Mouse (Mus musculus) kidney, adult 9 months (tissue): ENCODE results near the gene Chka.

Source experiments
- DNase-seq: peaks from one replicate; pipeline ENCODE4 v3.0.0; 2022

Gene Chka

DNA sequence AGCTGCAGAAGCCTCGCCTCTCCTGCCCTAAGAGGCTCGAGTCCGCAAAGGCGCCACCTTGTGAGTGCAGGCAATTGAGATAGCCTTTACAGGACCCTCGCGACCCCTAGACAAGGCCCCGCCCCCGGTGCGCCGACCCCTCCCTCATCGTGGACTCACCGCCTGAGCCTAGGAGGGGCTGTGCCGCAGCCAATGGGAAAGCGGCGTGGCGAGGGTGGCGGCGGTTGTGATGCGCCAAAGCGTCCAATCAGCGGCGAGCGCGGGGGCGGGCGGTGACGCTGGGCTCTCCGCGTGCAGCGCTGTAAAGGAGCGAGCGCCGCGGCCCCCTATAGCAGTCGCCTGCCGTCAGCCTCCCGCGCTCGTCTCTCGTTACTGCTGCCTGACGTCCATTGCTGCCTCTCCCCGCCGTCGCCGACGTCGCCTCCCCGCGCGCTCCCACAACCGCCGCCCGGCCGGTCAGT, at the start of gene Chka:
Gene Chka, plus strand, starts transcription at position 272 of the 461 bp plus-strand sequence.
- DNase-seq: peak; percentile 96

DNA sequence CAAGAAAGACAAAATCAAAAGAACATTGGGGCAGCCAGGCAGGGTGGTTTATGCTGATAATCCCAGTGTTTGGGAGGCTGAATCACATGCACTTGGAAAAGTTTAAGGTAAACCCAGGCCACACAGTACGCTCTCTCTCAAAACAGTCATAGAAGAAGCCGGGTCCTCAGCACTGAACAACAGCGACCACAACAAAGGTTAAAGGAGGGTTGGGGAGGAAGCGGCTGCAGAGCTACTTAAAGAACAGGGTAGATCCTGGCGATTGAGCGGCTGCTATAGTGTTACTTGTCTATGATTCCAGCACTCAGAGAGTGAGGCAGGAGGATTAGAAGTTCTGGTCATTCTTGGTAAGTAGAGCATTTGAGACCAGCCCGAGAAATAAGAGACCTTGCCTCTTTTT, 46.0 kb upstream of the Chka start:
- no peak for DNase-seq

DNA sequence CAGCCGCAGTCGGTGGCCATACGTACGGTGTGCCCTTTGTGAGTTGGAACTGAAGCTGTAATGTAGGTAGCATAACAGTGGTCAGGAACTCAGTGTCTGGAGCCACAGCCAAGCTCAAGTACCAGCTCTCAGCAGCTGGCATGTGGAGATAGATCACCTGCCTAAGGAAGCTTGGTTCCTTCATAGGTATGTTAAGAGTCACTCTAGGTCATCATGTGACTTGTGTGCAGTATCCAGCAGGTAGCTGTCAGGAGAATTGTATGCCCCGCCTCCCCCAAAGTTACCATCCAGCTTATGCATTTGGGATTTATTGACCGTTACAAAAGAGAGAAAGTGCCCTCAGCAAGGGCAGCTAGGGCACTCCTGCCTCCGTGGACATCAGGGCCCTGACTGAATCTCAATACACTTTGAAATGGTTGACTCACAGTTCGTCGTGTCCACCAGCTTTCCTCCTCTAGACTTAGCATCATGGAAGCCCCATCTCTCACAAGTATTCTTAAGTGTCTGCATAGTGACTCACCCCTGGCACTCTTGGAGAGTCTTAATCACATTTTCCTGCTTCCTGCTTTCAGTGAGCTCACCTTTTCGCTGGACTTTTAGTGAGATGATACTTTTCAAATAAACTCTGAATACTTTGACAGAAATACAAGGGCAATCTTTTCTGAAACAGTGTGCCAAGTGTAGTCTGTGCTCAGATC, 40.9 kb upstream of the Chka start:
- DNase-seq: peak; percentile 40

DNA sequence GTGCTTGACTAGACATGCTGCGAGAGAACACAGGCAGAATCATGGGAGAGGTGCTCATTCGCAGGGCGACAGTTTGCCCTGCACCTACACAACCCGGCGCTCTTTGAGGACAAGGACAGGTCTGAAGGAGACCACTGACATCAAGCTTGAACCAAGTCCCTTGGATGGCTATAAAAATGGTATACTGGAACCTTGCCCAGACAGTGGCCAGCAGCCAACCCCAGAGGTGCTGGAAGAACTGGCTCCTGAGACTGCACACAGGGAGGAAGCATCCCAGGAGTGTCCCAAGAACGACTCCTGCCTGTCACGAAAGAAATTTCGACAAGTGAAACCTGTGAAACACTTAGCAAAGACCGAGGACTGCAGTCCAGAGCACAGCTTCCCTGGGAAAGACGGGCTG, 37.1 kb upstream of the Chka start:
- DNase-seq: peak; percentile 67

DNA sequence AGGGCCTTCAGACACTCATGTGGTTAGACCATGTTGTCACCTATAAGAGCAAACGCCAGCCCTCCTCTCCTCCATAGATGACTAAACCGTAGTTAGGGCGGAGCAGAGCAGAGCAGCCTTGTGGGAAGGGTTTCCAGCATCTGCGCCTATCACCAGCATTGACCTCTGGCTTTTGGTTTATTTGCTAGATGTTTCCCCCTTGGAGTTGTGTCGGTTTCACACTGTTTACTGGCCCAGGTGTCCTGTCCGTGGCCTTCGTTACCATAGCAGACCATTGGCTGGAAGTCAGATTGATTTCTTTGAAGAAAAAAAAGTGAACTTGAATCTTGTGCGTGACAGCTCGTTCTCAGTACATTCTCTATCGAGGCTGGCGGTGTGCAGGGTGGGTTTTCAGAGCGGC, 35.7 kb upstream of the Chka start:
- no peak for DNase-seq

DNA sequence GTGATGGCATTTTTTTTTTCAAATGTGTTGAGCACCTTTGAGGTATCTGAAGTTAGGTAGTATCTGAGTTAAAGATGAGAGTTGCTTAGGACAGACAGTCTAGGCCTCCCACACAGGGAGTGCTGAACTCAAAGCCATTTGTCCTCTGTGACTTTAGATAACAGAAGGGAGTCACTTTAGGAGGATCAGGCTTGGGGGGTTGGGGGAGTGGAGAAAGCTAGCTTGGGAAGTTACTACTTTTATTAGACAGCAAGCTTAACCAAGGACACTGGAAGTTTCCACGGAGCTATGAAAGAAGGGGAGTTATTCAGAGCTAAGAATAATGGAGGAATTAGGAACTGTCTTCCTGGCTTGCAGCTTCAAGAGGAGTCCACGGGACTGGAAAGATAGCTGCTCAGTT, 32.5 kb upstream of the Chka start:
- DNase-seq: no peak

DNA sequence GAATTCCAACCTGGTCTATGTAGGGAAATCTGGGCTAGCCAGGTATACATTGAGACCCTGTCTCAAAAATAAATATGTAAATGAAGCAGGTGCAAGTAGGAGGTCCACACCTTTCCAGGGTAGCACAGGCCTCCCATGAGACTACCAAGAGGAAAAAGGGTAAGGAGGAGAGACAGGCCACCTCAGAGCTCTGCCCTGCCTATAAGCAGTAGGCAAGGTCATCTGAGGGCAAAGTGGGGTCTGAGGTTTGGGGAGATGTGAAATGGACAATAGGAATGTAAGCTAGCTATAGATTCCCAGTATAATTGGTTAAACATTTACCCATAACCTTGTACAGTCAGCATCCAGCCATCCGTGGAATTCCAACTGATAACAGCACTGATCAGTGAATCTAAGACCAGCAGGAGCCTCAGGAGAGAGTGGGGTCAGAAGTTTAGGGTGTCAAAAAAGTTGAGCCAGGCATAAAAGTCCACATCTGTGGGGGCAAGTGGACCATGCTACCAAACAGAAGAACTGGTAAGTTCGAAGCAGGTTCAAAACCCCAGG, 31.6 kb upstream of the Chka start:
- DNase-seq: no peak

DNA sequence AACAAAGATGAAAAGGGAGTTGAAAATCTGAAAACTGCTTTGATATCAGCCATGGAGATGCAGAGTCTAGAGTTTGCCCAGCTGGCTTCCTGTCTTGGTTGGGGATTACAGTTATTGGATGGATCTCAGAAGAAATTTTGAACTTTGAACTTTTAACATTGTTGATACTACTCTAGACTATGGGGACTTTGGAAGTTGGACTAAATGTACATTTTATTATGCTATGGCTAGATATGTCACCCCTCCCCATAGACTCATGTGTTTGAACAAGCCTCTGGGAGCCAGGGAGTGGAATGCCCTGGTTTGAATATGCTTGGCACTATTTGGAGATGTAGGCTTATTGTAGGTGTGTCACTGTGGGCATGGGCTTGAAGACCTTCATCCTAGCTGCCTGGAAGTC, 26.5 kb upstream of the Chka start:
- no peak for DNase-seq

DNA sequence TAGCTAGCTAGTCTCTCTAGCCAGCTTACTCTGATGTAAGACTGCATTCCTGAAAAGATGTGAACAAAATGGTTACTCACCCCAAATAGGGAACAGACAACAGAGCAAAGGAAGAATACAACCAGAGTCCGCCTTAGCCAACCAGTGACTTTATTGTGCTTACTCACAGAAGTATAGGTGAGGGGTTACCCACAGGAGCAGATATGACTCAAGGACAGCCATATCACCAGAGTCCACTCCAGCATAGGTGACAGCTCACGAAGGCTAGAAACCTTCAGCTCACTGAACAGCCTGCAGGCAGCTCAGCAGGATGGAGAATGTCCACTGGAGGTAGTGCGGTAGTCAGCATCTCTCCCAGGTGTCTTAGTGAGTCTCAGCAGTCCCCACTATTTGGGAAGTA, 21.7 kb upstream of the Chka start:
- DNase-seq: no peak

DNA sequence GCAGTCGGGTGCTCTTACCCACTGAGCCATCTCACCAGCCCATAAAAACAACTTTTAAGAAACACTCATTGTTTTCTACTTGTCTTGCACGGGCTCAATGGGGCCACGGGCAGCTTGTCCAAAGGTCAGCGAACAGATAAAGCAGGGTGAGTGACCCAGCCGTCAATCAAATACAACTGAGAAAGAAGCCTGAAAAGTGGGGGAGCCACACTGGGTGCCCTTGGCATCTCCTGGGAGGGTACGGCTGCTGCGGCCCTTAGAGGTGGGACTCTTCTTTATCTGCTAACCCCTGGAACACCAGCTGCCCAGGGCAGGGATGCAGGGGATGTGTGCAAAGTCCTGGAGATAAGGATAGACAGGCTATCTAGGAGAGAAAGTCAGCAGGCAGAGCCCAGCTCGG, 19.9 kb upstream of the Chka start:
- DNase-seq: peak; percentile 86

DNA sequence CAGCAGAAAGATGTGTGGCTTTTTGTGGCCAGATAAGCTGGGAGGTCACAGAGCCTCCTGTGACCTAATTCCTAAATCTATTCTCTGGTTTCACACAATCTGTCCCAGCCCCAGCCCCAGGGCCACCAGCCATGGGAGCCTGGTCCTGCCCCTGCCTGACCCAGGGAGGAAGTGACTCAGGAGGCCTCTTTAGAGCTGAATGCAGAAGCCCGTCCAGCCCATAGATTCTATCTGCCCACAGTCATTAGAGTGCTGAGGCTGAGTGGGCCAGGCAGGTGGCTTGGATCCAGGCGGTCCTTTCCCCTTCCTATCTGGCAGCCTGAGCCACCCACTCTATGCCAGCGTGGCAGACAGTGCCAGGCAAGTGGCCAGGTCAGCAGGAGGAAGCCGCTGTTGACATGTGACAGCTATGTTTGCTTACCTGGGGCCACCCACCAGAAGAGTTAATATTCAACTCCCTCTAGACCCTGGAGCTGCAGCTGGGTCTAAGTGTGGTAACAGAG, 18.7 kb upstream of the Chka start:
- DNase-seq: peak; percentile 93

DNA sequence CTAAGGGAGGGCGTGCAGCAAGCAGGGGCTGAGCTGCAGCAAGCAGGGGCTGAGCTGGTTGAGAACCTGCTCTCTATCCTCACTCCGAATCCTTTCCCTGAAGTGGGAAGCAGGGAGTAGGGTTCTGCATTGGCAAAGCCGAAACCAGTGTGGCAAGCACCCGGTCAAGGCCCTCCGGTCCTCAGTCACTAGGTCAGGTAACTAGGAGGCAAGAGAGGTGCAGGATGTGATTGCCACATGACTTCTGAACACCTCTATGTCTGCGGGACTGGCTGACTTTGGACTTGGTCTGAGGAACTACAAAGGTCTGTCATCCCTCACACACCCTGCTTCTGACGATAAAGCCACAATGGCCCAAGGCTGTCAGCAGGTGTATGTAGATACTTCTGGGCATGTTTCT, 17.3 kb upstream of the Chka start:
- peak; percentile 43 for DNase-seq

DNA sequence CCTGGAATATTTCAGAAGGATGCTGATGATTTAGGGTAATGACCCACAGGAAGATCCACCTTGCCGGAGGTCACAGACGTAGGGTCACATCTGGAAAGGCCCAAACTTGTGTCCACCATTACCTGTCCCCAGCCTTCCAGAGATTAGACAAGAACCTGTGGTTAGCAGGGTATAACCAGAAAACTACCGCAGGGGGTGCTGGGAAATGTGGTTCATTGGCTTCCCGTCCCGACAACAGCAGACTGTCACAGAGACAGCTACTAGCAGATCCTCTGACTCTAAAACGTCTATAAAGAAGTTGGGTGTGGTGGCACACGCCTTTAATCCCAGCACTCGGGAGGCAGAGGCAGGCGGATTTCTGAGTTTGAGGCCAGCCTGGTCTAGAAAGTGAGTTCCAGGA, 14.8 kb upstream of the Chka start:
- DNase-seq: no peak

DNA sequence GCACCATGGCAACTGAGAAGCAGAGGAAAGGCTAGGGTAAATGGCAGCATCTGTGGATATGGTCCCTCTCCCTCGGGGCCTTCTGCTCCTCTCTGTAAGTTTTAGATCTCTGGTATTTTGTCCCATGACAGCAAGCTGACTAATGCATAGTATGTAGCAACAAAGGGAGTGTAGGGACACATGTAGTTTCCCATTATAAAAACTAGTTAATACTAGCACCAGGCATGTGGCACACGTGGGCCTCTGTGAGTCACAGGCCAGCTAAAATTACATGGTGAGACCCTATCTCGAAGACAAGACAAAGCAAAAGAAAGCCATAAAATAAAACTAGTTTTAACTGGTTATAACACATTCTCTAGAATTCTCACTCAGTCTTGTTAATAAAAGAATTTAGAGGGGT, 12.6 kb upstream of the Chka start:
- no peak for DNase-seq

DNA sequence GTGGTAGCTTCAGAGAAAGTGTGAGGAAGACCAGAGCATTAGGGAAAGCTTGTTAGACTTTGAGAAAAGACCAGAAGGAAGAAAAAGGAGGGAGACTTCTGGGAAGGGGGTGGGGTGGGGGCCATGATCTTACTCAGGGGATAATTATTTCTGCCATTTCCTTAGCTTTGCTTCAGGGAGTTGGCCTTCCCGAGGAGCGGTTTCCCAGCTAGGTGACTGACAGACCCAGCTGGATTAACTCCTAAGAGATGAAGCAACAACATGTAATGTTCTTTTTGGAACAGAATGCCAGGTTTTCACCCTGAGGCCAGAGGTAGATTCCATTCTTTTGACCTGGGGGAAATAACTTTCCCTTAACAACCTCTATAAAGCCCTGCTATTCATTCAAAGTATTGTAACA, 11.9 kb upstream of the Chka start:
- no peak for DNase-seq

DNA sequence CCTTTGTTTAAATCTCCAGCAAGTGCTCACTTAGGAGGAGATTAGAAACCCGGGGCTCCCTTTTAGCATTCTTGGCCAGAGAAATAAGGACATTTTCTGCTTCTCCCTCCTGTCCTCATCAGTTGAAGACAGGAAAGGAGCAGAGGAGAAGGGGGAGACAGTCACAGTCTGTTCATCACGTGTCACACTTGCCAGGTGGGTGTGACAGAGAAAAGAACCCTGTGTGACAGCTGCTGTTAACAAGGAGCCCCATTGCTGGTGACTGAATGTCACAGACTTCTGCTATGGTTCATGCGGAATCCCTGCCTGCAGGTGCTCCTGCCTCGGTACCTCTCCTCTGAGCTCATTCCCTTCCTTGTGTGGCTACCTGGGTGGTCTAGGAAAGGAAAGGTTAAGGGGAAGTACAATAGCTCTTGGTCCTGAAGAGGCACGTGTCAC, 11.3 kb upstream of the Chka start:
- DNase-seq: no peak

DNA sequence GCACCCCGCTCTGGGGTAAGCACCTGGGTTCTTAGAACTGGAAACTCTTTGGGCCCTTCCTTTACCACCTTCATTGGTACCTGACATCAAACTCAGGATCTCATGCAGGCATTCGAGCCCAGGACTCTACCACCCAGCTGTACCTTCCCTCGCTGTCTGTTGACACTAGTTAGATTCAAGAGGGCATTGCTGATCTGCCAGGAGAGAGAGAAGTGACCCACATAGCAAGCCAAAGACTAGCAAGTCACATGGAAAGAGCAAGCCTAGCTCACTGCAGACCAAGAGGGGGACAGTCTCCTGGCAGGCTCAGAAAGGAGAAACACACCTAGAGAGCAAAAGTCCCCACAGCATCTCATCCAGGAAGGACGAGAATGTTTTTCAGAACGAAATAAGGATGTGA, 10.9 kb upstream of the Chka start:
- DNase-seq: no peak

DNA sequence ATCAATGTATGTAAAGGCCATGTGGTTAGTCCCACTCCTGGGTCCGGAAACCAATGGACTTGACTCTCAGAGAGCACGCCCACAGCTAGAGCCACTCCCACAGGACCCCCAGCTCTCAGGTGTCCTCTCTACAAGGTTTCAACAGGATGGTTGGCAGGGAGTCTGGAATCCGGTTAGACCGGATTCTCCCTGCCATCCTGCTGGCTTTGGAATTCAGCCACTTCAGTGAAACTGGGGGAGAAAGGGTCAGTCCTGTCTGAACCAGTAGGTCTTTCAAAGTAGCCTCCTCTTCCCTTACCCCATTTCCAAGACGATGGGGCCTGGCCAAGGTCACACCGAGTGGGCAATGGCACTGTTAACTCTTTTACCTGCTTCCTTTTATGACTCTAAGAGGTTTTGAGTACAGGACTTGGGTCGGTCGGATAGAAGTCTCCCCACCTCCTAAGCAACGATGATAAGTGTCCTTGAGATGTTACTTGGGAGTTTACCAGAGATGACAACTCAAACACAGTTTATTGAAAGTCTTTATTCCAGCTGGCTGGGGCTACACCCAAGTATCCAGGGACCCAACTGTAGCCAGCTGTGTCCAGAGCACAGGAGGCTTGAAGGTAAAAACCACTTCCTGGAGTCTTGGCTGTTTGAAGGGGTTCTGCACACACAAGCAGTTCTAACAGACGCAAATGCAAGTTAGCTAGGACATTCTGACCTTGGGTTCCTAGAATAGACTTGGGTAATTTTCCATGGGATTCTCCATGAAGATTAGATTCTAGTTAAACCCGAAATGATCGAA, 9.0 kb upstream of the Chka start:
- DNase-seq: peak; percentile 81

DNA sequence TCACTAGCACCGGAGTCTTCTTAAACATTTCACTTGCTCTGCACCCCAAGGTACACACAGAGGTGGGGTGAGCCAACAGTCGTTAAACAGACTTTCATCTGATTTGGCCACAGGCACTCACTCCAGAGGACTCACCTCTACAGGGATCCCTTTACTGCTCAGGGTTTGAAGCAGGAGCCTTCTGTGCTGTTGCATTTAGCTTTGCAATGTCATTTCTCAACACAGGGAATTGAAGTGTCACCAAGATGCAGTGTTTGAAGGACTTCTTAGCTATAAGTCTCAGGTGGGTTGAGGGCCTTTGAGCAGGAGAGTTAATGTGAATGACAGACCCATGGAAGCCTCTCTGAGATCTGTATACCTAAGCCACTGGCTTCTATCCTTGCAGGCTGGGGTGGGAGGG, 7.9 kb upstream of the Chka start:
- DNase-seq: no peak

DNA sequence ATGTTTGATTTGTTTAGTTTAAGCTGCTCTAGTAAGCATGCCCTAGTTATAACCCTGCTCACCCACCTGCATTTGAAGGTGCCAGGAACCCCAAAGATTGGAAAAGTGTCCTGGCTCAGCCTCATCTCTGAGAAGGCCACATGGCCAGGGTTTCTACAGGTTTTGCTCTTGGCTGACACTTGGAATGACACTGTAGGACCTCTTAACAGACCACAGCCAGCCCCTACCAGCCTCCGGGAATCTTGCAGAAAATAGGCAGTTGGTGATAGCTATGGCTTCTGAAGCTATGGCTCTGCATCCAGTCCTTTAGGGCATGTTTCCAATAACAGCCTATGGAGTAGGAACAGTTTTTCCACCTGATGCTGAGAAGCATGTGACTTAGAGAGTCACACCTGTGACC, 6.7 kb upstream of the Chka start:
- DNase-seq: no peak

DNA sequence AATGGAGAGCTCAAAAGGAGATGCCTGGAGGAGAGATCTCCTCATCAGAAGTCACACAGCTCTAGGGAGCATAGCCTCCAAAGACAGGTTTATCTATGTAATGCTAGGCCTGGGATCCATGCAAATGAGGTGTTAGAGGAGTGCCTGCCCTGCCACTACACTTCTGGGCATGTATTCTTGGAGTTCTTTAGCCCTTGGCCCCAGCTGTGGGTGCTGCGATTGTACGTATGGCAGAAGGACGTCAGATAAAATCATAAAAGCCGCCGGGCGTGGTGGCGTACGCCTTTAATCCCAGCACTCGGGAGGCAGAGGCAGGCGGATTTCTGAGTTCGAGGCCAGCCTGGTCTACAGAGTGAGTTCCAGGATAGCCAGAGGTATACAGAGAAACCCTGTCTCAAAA, 6.2 kb upstream of the Chka start:
- DNase-seq: no peak

DNA sequence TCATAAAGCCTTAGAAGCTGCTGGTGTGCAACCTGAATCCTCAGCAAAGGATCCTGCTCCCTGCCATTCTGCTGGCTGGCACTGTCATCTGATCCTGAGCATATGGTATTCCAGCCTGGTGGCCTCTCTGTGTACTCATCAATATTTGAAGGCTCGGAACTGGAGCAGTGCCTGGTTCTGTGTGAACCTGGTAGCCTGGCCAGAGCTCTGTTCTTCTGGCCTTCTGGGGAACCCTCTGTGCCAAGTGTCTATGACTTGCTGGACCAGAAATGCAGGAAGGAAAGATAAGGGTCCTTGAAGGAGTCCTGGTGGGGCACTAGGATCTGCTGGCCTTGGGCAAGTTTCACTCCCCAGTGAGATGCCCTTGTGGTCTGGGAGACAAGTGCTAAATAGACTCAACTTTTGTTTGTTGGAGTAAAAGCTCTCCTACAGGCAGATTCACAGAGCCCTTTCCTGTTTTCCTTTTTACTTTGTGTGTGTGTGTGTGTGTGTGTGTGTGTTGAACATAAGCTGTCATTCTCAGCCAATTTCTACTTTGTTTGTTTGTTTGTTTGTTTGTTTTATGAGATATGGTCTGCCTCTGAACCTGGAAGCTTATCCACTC, 5.7 kb upstream of the Chka start:
- no peak for DNase-seq
